Mouse (Mus musculus): Measurements from ENCODE around the gene Grap. TPM values are rescaled to one million over a fixed set of nuclear protein-coding genes. Genes with fewer than 3 reads are reported as not detected.

The Grap gene
- polyA plus RNA-seq (2014; fragmentation: Nextera tagmentation; extraction: Ambion mirVana): 6.2 and 7.1 TPM in 2 replicates

- H3K4me3 ChIP-seq (ENCODE audit: low read depth, low read length): no peak within 1 kb of the TSS
- no peak for ATAC-seq (ENCODE audit: low FRiP score)
- no peak within 1 kb of the TSS for H3K9ac ChIP-seq (ENCODE audit: low read length)
- H3K4me1 ChIP-seq (ENCODE audit: control insufficient read depth, insufficient read depth, low read length): no peaks in the 10 kb centered on the region
- WGBS: 84% methylated on average over 10 of the region's 10 CpGs
- H3K36me3 ChIP-seq (ENCODE audit: control insufficient read depth, insufficient read depth, low read length): no peaks in the 10 kb centered on the region
- H3K27ac ChIP-seq (ENCODE audit: low read depth, low read length): no peak within 1 kb of the TSS
- no peaks in the 10 kb centered on the region for H3K27me3 ChIP-seq (ENCODE audit: control insufficient read depth, insufficient read depth, low read length)
- DNase-seq (ENCODE audit: low spot score, missing footprints): no peak
- H3K4me2 ChIP-seq: no peak within 1 kb of the TSS
- H3K9me3 ChIP-seq (ENCODE audit: control insufficient read depth, low read length): no peaks in the 10 kb centered on the region
These were observed at the start of gene Grap for GRCm38 (mm10) chr11:61652686-61653447. Grap (plus strand) TSS chr11:61653265.

GRCm38 (mm10) chr11:61608072-61608471 is 45.0 kb upstream of the Grap start:
- Histone ChIP-seq H3K36me3 (ENCODE audit: control insufficient read depth, insufficient read depth, low read length) (no peaks in the 10 kb centered on the region), H3K9ac (ENCODE audit: low read length) (no peak overlapping the region), H3K4me2 (no peak overlapping the region), H3K9me3 (ENCODE audit: control insufficient read depth, low read length) (no peaks in the 10 kb centered on the region), H3K27me3 (ENCODE audit: control insufficient read depth, insufficient read depth, low read length) (no peaks in the 10 kb centered on the region), H3K27ac (ENCODE audit: low read depth, low read length) (no peak overlapping the region), H3K4me1 (ENCODE audit: control insufficient read depth, insufficient read depth, low read length) (no peaks in the 10 kb centered on the region), H3K4me3 (ENCODE audit: low read depth, low read length) (no peak overlapping the region)
- WGBS: 82% methylated on average over 4 of the region's 4 CpGs
- DNase-seq (ENCODE audit: low spot score, missing footprints): no peak
- no peak for ATAC-seq (ENCODE audit: low FRiP score)

GRCm38 (mm10) chr11:61611197-61611596 is 41.9 kb upstream of the Grap start:
- H3K9me3 ChIP-seq (ENCODE audit: control insufficient read depth, low read length): no peaks in the 10 kb centered on the region
- 82% methylated on average over 3 of the region's 3 CpGs for WGBS
- H3K4me2 ChIP-seq: no peak overlapping the region
- H3K9ac ChIP-seq (ENCODE audit: low read length): no peak overlapping the region
- ATAC-seq (ENCODE audit: low FRiP score) (no peak), DNase-seq (ENCODE audit: low spot score, missing footprints) (no peak)
- H3K4me3 ChIP-seq (ENCODE audit: low read depth, low read length): no peak overlapping the region
- no peaks in the 10 kb centered on the region for H3K36me3 ChIP-seq (ENCODE audit: control insufficient read depth, insufficient read depth, low read length)
- no peaks in the 10 kb centered on the region for H3K27me3 ChIP-seq (ENCODE audit: control insufficient read depth, insufficient read depth, low read length)
- no peak overlapping the region for H3K27ac ChIP-seq (ENCODE audit: low read depth, low read length)
- H3K4me1 ChIP-seq (ENCODE audit: control insufficient read depth, insufficient read depth, low read length): no peaks in the 10 kb centered on the region

GRCm38 (mm10) chr11:61612116-61612635 is 40.9 kb upstream of the Grap start:
- no peak overlapping the region for H3K9ac ChIP-seq (ENCODE audit: low read length)
- WGBS: 87% methylated on average over 4 of the region's 4 CpGs
- H3K4me2 ChIP-seq: no peak overlapping the region
- no peak overlapping the region for H3K4me3 ChIP-seq (ENCODE audit: low read depth, low read length)
- ATAC-seq (ENCODE audit: low FRiP score) (no peak), DNase-seq (ENCODE audit: low spot score, missing footprints) (no peak)
- H3K27me3 ChIP-seq (ENCODE audit: control insufficient read depth, insufficient read depth, low read length): no peaks in the 10 kb centered on the region
- no peaks in the 10 kb centered on the region for H3K36me3 ChIP-seq (ENCODE audit: control insufficient read depth, insufficient read depth, low read length)
- no peak overlapping the region for H3K27ac ChIP-seq (ENCODE audit: low read depth, low read length)
- H3K9me3 ChIP-seq (ENCODE audit: control insufficient read depth, low read length): no peaks in the 10 kb centered on the region
- H3K4me1 ChIP-seq (ENCODE audit: control insufficient read depth, insufficient read depth, low read length): no peaks in the 10 kb centered on the region

- Histone ChIP-seq H3K27ac (ENCODE audit: low read depth, low read length) (no peak overlapping the region), H3K27me3 (ENCODE audit: control insufficient read depth, insufficient read depth, low read length) (no peaks in the 10 kb centered on the region), H3K9ac (ENCODE audit: low read length) (no peak overlapping the region), H3K4me3 (ENCODE audit: low read depth, low read length) (no peak overlapping the region), H3K4me1 (ENCODE audit: control insufficient read depth, insufficient read depth, low read length) (no peaks in the 10 kb centered on the region), H3K9me3 (ENCODE audit: control insufficient read depth, low read length) (no peaks in the 10 kb centered on the region), H3K36me3 (ENCODE audit: control insufficient read depth, insufficient read depth, low read length) (no peaks in the 10 kb centered on the region), H3K4me2 (no peak overlapping the region)
- ATAC-seq (ENCODE audit: low FRiP score): no peak
- WGBS: 78% methylated on average over 5 of the region's 5 CpGs
- no peak for DNase-seq (ENCODE audit: low spot score, missing footprints)
These were observed 38.7 kb upstream of the Grap start for GRCm38 (mm10) chr11:61614401-61614800.

GRCm38 (mm10) chr11:61615686-61616522 is 37.2 kb upstream of the Grap start:
- H3K4me2 ChIP-seq: peak overlapping the region; percentile 38

GRCm38 (mm10) chr11:61616523-61617292 is 36.4 kb upstream of the Grap start:
- DNase-seq (ENCODE audit: low spot score, missing footprints) (peak; percentile 84), ATAC-seq (ENCODE audit: low FRiP score) (no peak)
- Histone ChIP-seq H3K4me2 (no peak overlapping the region; the same call in 1 of the 2 replicates), H3K27me3 (ENCODE audit: control insufficient read depth, insufficient read depth, low read length) (no peaks in the 10 kb centered on the region), H3K27ac (ENCODE audit: low read depth, low read length) (no peak overlapping the region), H3K4me3 (ENCODE audit: low read depth, low read length) (no peak overlapping the region), H3K9me3 (ENCODE audit: control insufficient read depth, low read length) (no peaks in the 10 kb centered on the region), H3K4me1 (ENCODE audit: control insufficient read depth, insufficient read depth, low read length) (no peaks in the 10 kb centered on the region), H3K36me3 (ENCODE audit: control insufficient read depth, insufficient read depth, low read length) (no peaks in the 10 kb centered on the region), H3K9ac (ENCODE audit: low read length) (no peak overlapping the region)
- WGBS: 60% methylated on average over 9 of the region's 9 CpGs

More at GRCm38 (mm10) chr11:61615686-61616522, 37.2 kb upstream of the Grap start:
- WGBS: 12% methylated on average over 19 of the region's 22 CpGs
- no peaks in the 10 kb centered on the region for H3K27me3 ChIP-seq (ENCODE audit: control insufficient read depth, insufficient read depth, low read length)
- DNase-seq (ENCODE audit: low spot score, missing footprints) (peak; percentile 92), ATAC-seq (ENCODE audit: low FRiP score) (peak; percentile 48; the same call in 1 of the 2 replicates)
- no peak overlapping the region for H3K27ac ChIP-seq (ENCODE audit: low read depth, low read length)
- H3K9ac ChIP-seq (ENCODE audit: low read length): peak overlapping the region; percentile 10
- no peaks in the 10 kb centered on the region for H3K4me1 ChIP-seq (ENCODE audit: control insufficient read depth, insufficient read depth, low read length)
- H3K4me3 ChIP-seq (ENCODE audit: low read depth, low read length): peak overlapping the region; percentile 13; the same call in 1 of the 2 replicates
- H3K36me3 ChIP-seq (ENCODE audit: control insufficient read depth, insufficient read depth, low read length): no peaks in the 10 kb centered on the region
- H3K9me3 ChIP-seq (ENCODE audit: control insufficient read depth, low read length): no peaks in the 10 kb centered on the region

GRCm38 (mm10) chr11:61617293-61617975 is 35.6 kb upstream of the Grap start:
- Histone ChIP-seq H3K27me3 (ENCODE audit: control insufficient read depth, insufficient read depth, low read length) (no peaks in the 10 kb centered on the region), H3K4me2 (no peak overlapping the region), H3K9ac (ENCODE audit: low read length) (no peak overlapping the region), H3K4me1 (ENCODE audit: control insufficient read depth, insufficient read depth, low read length) (no peaks in the 10 kb centered on the region), H3K9me3 (ENCODE audit: control insufficient read depth, low read length) (no peaks in the 10 kb centered on the region), H3K4me3 (ENCODE audit: low read depth, low read length) (no peak overlapping the region), H3K36me3 (ENCODE audit: control insufficient read depth, insufficient read depth, low read length) (no peaks in the 10 kb centered on the region), H3K27ac (ENCODE audit: low read depth, low read length) (no peak overlapping the region)
- 77% methylated on average over 7 of the region's 7 CpGs for WGBS
- no peak for DNase-seq (ENCODE audit: low spot score, missing footprints)
- no peak for ATAC-seq (ENCODE audit: low FRiP score)
